Mouse (Mus musculus): ENCODE measurements around the gene Gm10226. TPM values are rescaled to one million over a fixed set of nuclear protein-coding genes. Genes with fewer than 3 reads are reported as not detected.
"Not testable (repeated sequence)": the region's sequence is repeated elsewhere in the genome, so short reads cannot be mapped to it uniquely, and the experiment has no call there.

Gene Gm10226
- not detected in 2 replicates for polyA plus RNA-seq (2012; ENCODE audit: insufficient read depth, low replicate concordance)

GRCm38 (mm10) chr17:21691560-21691959 lies at the start of gene Gm10226:
Gene Gm10226 (plus strand): TSS chr17:21691860.
- no peak within 1 kb of the TSS for H3K4me3 ChIP-seq (replicated peaks)
- H3K27me3 ChIP-seq (replicated peaks): no peaks in the 10 kb centered on the region
- no peaks in the 10 kb centered on the region for H3K4me1 ChIP-seq
- H3K36me3 ChIP-seq (replicated peaks; ENCODE audit: low read length): peaks cover 53% of the 10 kb centered on the region
- TF ChIP-seq GATA1 (IDR thresholded peaks at IDR 0.05; ENCODE audit: borderline replicate concordance, low read length) (no peak), FLI1 (IDR thresholded peaks at IDR 0.05; ENCODE audit: low read length) (no peak)
- no peaks in the 10 kb centered on the region for H3K9me3 ChIP-seq

- peaks cover 4% of the 10 kb centered on the region; the same call in 1 of the 2 replicates for H3K9me3 ChIP-seq
- H3K4me3 ChIP-seq (replicated peaks): no peak overlapping the region
- no peak for TF ChIP-seq FLI1 (IDR thresholded peaks at IDR 0.05; ENCODE audit: low read length)
- TF ChIP-seq GATA1 (IDR thresholded peaks at IDR 0.05; ENCODE audit: borderline replicate concordance, low read length): no peak
Measured at GRCm38 (mm10) chr17:21648791-21649190, 42.9 kb upstream of the Gm10226 start.

GRCm38 (mm10) chr17:21649936-21650335 lies 41.7 kb upstream of the Gm10226 start:
- Histone ChIP-seq H3K27me3 (replicated peaks) (no peaks in the 10 kb centered on the region), H3K36me3 (replicated peaks; ENCODE audit: low read length) (peaks cover 10% of the 10 kb centered on the region), H3K9me3 (peaks cover 4% of the 10 kb centered on the region; the same call in 1 of the 2 replicates), H3K4me1 (peaks cover 32% of the 10 kb centered on the region), H3K4me3 (replicated peaks) (peak overlapping the region; percentile 89)
- TF ChIP-seq GATA1 (IDR thresholded peaks at IDR 0.05; ENCODE audit: borderline replicate concordance, low read length) (no peak), FLI1 (IDR thresholded peaks at IDR 0.05; ENCODE audit: low read length) (no peak)

More at GRCm38 (mm10) chr17:21648791-21649190, 42.9 kb upstream of the Gm10226 start:
- H3K4me1 ChIP-seq: peaks cover 32% of the 10 kb centered on the region
- no peaks in the 10 kb centered on the region for H3K27me3 ChIP-seq (replicated peaks)
- peaks cover 9% of the 10 kb centered on the region for H3K36me3 ChIP-seq (replicated peaks; ENCODE audit: low read length)

- Histone ChIP-seq H3K4me3 (replicated peaks) (peak within 1 kb of the TSS; percentile 91), H3K4me1 (peaks cover 32% of the 10 kb centered on the region), H3K36me3 (replicated peaks; ENCODE audit: low read length) (peaks cover 14% of the 10 kb centered on the region)
- H3K27me3 ChIP-seq (replicated peaks); H3K9me3 ChIP-seq: not testable (repeated sequence)
Measured at GRCm38 (mm10) chr17:21650364-21650907, 41.2 kb upstream of the Gm10226 start, which contains the start of gene Zfp983. Gene Zfp983 (plus strand): TSS chr17:21650624.

GRCm38 (mm10) chr17:21678826-21679225 lies 12.8 kb upstream of the Gm10226 start:
- not testable (repeated sequence) for H3K4me3 ChIP-seq (replicated peaks); H3K27me3 ChIP-seq (replicated peaks); H3K9me3 ChIP-seq; H3K4me1 ChIP-seq
- peaks cover 13% of the 10 kb centered on the region for H3K36me3 ChIP-seq (replicated peaks; ENCODE audit: low read length)

DNA sequence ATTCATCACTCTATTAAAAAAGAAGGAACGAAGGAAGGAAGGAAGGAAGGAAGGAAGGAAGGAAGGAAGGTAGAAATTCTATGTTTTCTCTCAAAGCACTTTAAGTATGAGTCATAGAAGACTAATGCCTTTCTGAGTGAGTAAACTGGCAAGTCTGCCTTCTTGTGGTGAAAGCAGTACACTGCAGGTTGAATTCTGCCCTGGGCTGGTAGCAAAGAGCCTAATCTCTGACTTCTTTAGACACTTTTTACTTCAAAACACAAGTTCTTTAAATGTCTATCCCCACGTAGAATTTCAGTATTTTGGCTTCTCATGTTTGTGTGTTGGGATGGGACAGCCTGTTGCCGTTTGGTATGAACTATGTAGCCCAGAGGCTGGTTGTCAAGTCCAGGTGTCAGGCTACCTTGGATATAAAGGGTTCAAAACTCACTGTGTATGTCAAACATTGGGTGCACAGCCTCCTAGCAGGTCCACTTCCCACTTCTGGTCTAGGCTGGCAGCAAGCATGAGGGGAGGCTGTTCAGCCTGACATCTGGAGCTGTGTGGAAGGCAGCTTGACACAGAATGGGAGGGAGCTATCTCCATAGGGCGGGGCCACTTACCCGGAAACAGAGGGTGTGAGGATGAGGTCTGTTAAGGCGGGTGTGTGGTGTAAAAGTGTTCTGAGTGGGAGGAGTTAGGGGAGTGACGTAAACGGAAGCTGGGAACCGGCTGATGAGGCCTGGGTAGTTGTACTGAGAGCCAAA lies 12.2 kb upstream of the Gm10226 start:
- peaks cover 18% of the 10 kb centered on the region for H3K36me3 ChIP-seq (replicated peaks; ENCODE audit: low read length)
- no peaks in the 10 kb centered on the region for H3K27me3 ChIP-seq (replicated peaks)
- TF ChIP-seq GATA1 (IDR thresholded peaks at IDR 0.05; ENCODE audit: borderline replicate concordance, low read length) (no peak), FLI1 (IDR thresholded peaks at IDR 0.05; ENCODE audit: low read length) (no peak)
- peak overlapping the region; percentile 89 for H3K4me3 ChIP-seq (replicated peaks)
- peaks cover 8% of the 10 kb centered on the region for H3K4me1 ChIP-seq
- no peaks in the 10 kb centered on the region for H3K9me3 ChIP-seq

GRCm38 (mm10) chr17:21680019-21680376 lies 11.7 kb upstream of the Gm10226 start:
- H3K27me3 ChIP-seq (replicated peaks); H3K9me3 ChIP-seq; H3K4me1 ChIP-seq: not testable (repeated sequence)
- H3K4me3 ChIP-seq (replicated peaks): peak overlapping the region; percentile 90
- peaks cover 24% of the 10 kb centered on the region for H3K36me3 ChIP-seq (replicated peaks; ENCODE audit: low read length)

- no peak for TF ChIP-seq FLI1 (IDR thresholded peaks at IDR 0.05; ENCODE audit: low read length)
- no peak for TF ChIP-seq GATA1 (IDR thresholded peaks at IDR 0.05; ENCODE audit: borderline replicate concordance, low read length)
- Histone ChIP-seq H3K4me3 (replicated peaks) (no peak overlapping the region), H3K9me3 (no peaks in the 10 kb centered on the region), H3K4me1 (no peaks in the 10 kb centered on the region), H3K36me3 (replicated peaks; ENCODE audit: low read length) (peaks cover 42% of the 10 kb centered on the region), H3K27me3 (replicated peaks) (no peaks in the 10 kb centered on the region)
Measured at GRCm38 (mm10) chr17:21693342-21693741, 1.7 kb downstream of the Gm10226 start.

GRCm38 (mm10) chr17:21696073-21696472 lies 4.4 kb downstream of the Gm10226 start:
- Histone ChIP-seq H3K4me1 (no peaks in the 10 kb centered on the region), H3K9me3 (no peaks in the 10 kb centered on the region), H3K36me3 (replicated peaks; ENCODE audit: low read length) (peaks cover 17% of the 10 kb centered on the region), H3K4me3 (replicated peaks) (no peak overlapping the region), H3K27me3 (replicated peaks) (no peaks in the 10 kb centered on the region)
- TF ChIP-seq FLI1 (IDR thresholded peaks at IDR 0.05; ENCODE audit: low read length): no peak
- TF ChIP-seq GATA1 (IDR thresholded peaks at IDR 0.05; ENCODE audit: borderline replicate concordance, low read length): no peak

DNA sequence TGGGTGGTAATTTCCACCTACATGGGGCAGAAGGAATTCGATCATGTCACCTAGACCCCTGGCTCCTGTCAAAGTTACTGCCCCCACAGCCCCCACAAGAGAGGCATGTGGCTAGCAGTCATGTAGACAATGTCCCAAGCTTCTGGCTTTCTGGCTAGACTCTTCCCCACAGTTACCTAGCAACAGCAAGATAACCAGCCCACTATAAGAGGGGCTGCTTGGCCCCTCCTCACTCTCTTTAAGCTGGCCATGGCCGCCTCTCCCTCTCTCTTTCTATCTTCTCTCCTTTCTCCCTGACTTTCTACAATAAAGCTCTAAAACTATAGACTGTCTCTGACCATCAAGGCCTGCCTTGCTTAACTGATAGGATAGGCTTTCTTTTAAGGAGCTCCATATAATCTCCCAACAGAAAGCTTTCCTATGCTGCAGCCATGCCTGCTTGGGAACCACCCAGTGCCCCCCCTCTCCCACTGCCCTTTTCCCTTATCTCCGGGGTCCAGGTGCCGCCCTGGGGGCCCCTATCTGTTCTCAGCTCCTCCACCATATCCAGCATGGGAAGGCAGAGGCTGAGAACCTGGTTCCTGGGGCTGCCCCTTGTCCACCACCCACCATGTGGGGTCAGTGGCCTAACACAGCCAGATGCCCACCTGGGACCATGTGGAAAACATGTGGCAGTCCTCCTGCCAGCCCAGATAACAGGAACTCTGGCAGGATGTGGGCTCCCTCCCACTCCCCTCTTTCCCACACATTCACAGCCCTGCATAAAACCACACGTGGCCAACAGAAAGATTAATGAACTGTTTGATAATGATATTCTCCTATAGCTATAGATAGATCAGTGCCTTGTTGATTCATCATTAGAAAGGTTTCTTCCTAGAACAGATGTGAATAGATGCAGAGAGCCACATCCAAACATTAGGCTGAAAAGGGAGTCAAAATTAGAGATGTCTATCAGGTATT lies 10.9 kb downstream of the Gm10226 start:
- peak overlapping the region; percentile 38 for H3K4me3 ChIP-seq (replicated peaks)

More for the DNA sequence above, 10.9 kb downstream of the Gm10226 start:
- no peaks in the 10 kb centered on the region for H3K36me3 ChIP-seq (replicated peaks; ENCODE audit: low read length)
- no peaks in the 10 kb centered on the region for H3K27me3 ChIP-seq (replicated peaks)
- TF ChIP-seq FLI1 (IDR thresholded peaks at IDR 0.05; ENCODE audit: low read length) (no peak), GATA1 (IDR thresholded peaks at IDR 0.05; ENCODE audit: borderline replicate concordance, low read length) (no peak)
- H3K4me1 ChIP-seq: peaks cover 40% of the 10 kb centered on the region
- no peaks in the 10 kb centered on the region for H3K9me3 ChIP-seq
